In genomic region chr1:164450231-164450630, GRCm38 (mm10) we compare ENCODE assay signal across 29 mouse cellular contexts. TPM values are rescaled to one million over a fixed set of nuclear protein-coding genes. Genes with fewer than 3 reads are reported as not detected.
A peak's percentile ranks its signal among the peaks of the same experiment; 100 is the strongest.
DNase-seq lines count a peak whose midpoint lies in the region; ATAC-seq and TF ChIP-seq lines count a peak whose summit lies in the region.
"Had no signal": no experiment of that assay in that cellular context is flagged by ENCODE, and none has a peak within 500 bp of the region (broad histone marks: within the 10 kb centered on the region; RNA-seq: fewer than 3 reads in every experiment).

No protein-coding gene starts in this region.

- intact Hi-C loops in heart, postnatal 10 days (cut with DNase I): loop anchor here (5.0 kb wide), 1 partner anchor 312 kb away; no protein-coding TSS in a partner anchor

- no peak overlapping the region for H3K9ac ChIP-seq in heart, embryonic 12.5 days
- no peak overlapping the region for H3K9ac ChIP-seq in kidney, embryonic 15.5 days
- H3K9ac ChIP-seq: embryonic facial prominence, embryonic 12.5 days; hindbrain, embryonic 15.5 days; liver, embryonic 15.5 days; lung, embryonic 14.5 days had no signal

- no peaks in the 10 kb centered on the region for H3K79me2 ChIP-seq in myocyte (ENCODE audit: control insufficient read depth, insufficient read depth)

- peaks cover 61% of the 10 kb centered on the region for H3K4me1 ChIP-seq in heart, embryonic 12.5 days (replicated peaks)
- peaks cover 35% of the 10 kb centered on the region; the same call in 1 of the 2 replicates for H3K4me1 ChIP-seq in kidney, adult 2 months (ENCODE audit: control insufficient read depth, insufficient read depth, low read length)
- 0 out of 2 replicates have a peak, but pooled peaks cover 6% of the 10 kb centered on the region for H3K4me1 ChIP-seq in kidney, embryonic 15.5 days

- no peak overlapping the region for H3ac ChIP-seq in myocyte (ENCODE audit: control insufficient read depth, insufficient read length)

- no peak for TF ChIP-seq CTCF in kidney, adult 2 months (conservative IDR thresholded peaks at IDR 0.05; ENCODE audit: insufficient read depth, insufficient read length, low read depth, low read length)

- no peak overlapping the region for H3K4me3 ChIP-seq in heart, embryonic 12.5 days
- H3K4me3 ChIP-seq in kidney, adult 2 months (ENCODE audit: insufficient read depth, low read depth, low read length): no peak overlapping the region
- H3K4me3 ChIP-seq in kidney, embryonic 15.5 days (replicated peaks): no peak overlapping the region
- H3K4me3 ChIP-seq in myocyte: no peak overlapping the region
- H3K4me3 ChIP-seq: embryonic facial prominence, embryonic 12.5 days; heart, embryonic 10.5 days; hindbrain, embryonic 15.5 days; liver, embryonic 15.5 days; midbrain, embryonic 10.5 days had no signal

- peak overlapping the region; percentile 57; the same call in 1 of the 2 replicates for H3K27ac ChIP-seq in heart, embryonic 12.5 days (ENCODE audit: poor library complexity, severe bottlenecking)
- peak overlapping the region; percentile 71 for H3K27ac ChIP-seq in kidney, adult 2 months (ENCODE audit: insufficient read depth, low read depth, low read length)
- H3K27ac ChIP-seq in kidney, embryonic 15.5 days: no peak overlapping the region
- H3K27ac ChIP-seq: embryonic facial prominence, embryonic 12.5 days; heart, embryonic 10.5 days; hindbrain, embryonic 15.5 days; liver, embryonic 15.5 days; midbrain, embryonic 10.5 days; stomach, postnatal 0 days had no signal

- no peak for TF ChIP-seq POLR2A in kidney, adult 2 months (IDR thresholded peaks at IDR 0.05; ENCODE audit: low read depth, low read length)
- TF ChIP-seq POLR2A in myocyte (IDR thresholded peaks at IDR 0.05; ENCODE audit: insufficient read length, low read depth): no peak

- no peak for ATAC-seq in heart, embryonic 12.5 days (ENCODE audit: insufficient number of reproducible peaks, low FRiP score)
- no peak for ATAC-seq in kidney, embryonic 15.5 days (replicated peaks; ENCODE audit: low FRiP score)
- ATAC-seq: forebrain, embryonic 14.5 days; inflammation-experienced regulatory T-cells, adult 6 months; midbrain, embryonic 16.5 days had no signal

- no peaks in the 10 kb centered on the region for H3K9me3 ChIP-seq in heart, embryonic 12.5 days (replicated peaks)
- H3K9me3 ChIP-seq in kidney, embryonic 15.5 days (replicated peaks): no peaks in the 10 kb centered on the region
- H3K9me3 ChIP-seq: embryonic facial prominence, embryonic 12.5 days; heart, embryonic 10.5 days; hindbrain, embryonic 15.5 days; liver, embryonic 15.5 days; midbrain, embryonic 10.5 days had no signal

- DNase-seq in heart, postnatal 10 days: no peak
- peak; percentile 33 for DNase-seq in kidney, adult 2 months
- peak; percentile 69 for DNase-seq in 416B (ENCODE audit: low read depth)
- no peak for DNase-seq in thymus, postnatal 4 days
- DNase-seq: adrenal gland, postnatal 25 days; B cell, adult 2 months; cerebellum, adult 11-12 months; cerebellum, adult 9-11 months; embryo, embryonic 11 days; gastrocnemius, postnatal 25 days; lung, embryonic 14.5 days; lung, postnatal 14 days; retina, postnatal 1 day; right cerebral cortex, postnatal 25 days; spleen, adult 18-20 months; thymus, adult 18-20 months; thymus, postnatal 25 days had no signal

- H3K4me2 ChIP-seq in heart, embryonic 12.5 days: no peak overlapping the region
- H3K4me2 ChIP-seq in kidney, embryonic 15.5 days: no peak overlapping the region
- H3K4me2 ChIP-seq in myocyte (ENCODE audit: low read depth): peak overlapping the region; percentile 19
- H3K4me2 ChIP-seq: embryonic facial prominence, embryonic 12.5 days; hindbrain, embryonic 15.5 days; liver, embryonic 15.5 days; lung, embryonic 14.5 days had no signal

- no peaks in the 10 kb centered on the region for H3K27me3 ChIP-seq in heart, embryonic 12.5 days (replicated peaks)
- no peaks in the 10 kb centered on the region for H3K27me3 ChIP-seq in kidney, adult 2 months (replicated peaks; ENCODE audit: control insufficient read depth, insufficient read depth, low read length)
- 0 out of 2 replicates have a peak, but pooled peaks cover 3% of the 10 kb centered on the region for H3K27me3 ChIP-seq in kidney, embryonic 15.5 days
- no peaks in the 10 kb centered on the region for H3K27me3 ChIP-seq in myocyte (ENCODE audit: control insufficient read depth, insufficient read depth, insufficient read length)
- H3K27me3 ChIP-seq: hindbrain, embryonic 15.5 days had no signal

- peaks cover 78% of the 10 kb centered on the region for H3K36me3 ChIP-seq in heart, embryonic 12.5 days
- peaks cover 48% of the 10 kb centered on the region for H3K36me3 ChIP-seq in kidney, adult 2 months (ENCODE audit: control insufficient read depth, insufficient read depth, low read length)
- H3K36me3 ChIP-seq in kidney, embryonic 15.5 days: peaks cover 50% of the 10 kb centered on the region
- H3K36me3 ChIP-seq in myocyte (ENCODE audit: control insufficient read depth, insufficient read depth): no peaks in the 10 kb centered on the region
- H3K36me3 ChIP-seq: embryonic facial prominence, embryonic 12.5 days had no signal

- WGBS in heart, embryonic 12.5 days: 52% methylated on average over 4 of the region's 4 CpGs
- WGBS in kidney, adult 2 months: 45% methylated on average over 4 of the region's 4 CpGs
- 86% methylated on average over 4 of the region's 4 CpGs for WGBS in kidney, embryonic 15.5 days

TF ChIP-seq in myocyte, 11 proteins besides CTCF, POLR2A, EP300 and RAD21:
- TF ChIP-seq SRF (IDR thresholded peaks at IDR 0.05; ENCODE audit: control insufficient read depth, insufficient read length, low read depth) (no peak), REST (IDR thresholded peaks at IDR 0.05; ENCODE audit: insufficient read depth, insufficient read length) (no peak), TCF3 (IDR thresholded peaks at IDR 0.05; ENCODE audit: insufficient read length, low read depth) (no peak), MAX (IDR thresholded peaks at IDR 0.05; ENCODE audit: low read depth) (no peak), E2F4 (IDR thresholded peaks at IDR 0.05; ENCODE audit: insufficient read depth) (no peak), MYOG (IDR thresholded peaks at IDR 0.05; ENCODE audit: control insufficient read depth in 1 of 3, insufficient read depth in 1 of 3, insufficient read length in 2 of 3, low read depth in 2 of 3) (no peak), CEBPB (IDR thresholded peaks at IDR 0.05; ENCODE audit: insufficient read depth, poor library complexity, severe bottlenecking) (no peak), TCF12 (IDR thresholded peaks at IDR 0.05; ENCODE audit: insufficient read depth, poor library complexity, severe bottlenecking) (no peak), POLR2AphosphoS2 (IDR thresholded peaks at IDR 0.05; ENCODE audit: insufficient read length, low read depth) (no peak), MYOD1 (IDR thresholded peaks at IDR 0.05; ENCODE audit: control insufficient read depth in 1 of 3, insufficient read length in 2 of 3, low read depth in 2 of 3) (no peak), USF1 (IDR thresholded peaks at IDR 0.05; ENCODE audit: low read depth) (no peak)

RNA-seq across cellular contexts. Expression of gene Atp1b1, which starts 7.9 kb away (rescaled TPM):
- 413 and 416 TPM in 2 replicates for polyA plus RNA-seq in heart, embryonic 12.5 days (2016; fragmentation: Nextera tagmentation; extraction: Ambion mirVana)
- total RNA-seq in heart, postnatal 10 days (2021): 100 to 1,000 TPM; 429 to 462 TPM
- polyA plus RNA-seq in kidney, adult 2 months (2012; rRNA removed): 945 and 1,094 TPM in 2 replicates
- 163 and 179 TPM in 2 replicates for polyA plus RNA-seq in kidney, embryonic 15.5 days (2015; fragmentation: Nextera tagmentation; extraction: Ambion mirVana)
- 34.7 TPM for polyA plus RNA-seq in myocyte (2012; fragmentation: generic; extraction: Trizol)

Comparison
In these comparisons a context has a peak if more than half of its experiments do, and no peak if none do; other contexts are left out.
1. DNase-seq: peak in kidney, adult 2 months (single experiment) and 416B (single experiment); none in heart, postnatal 10 days (0 of 2) and thymus, postnatal 4 days (single experiment).